Mouse (Mus musculus): ENCODE results near the gene Lypd4. TPM values are rescaled to one million over a fixed set of nuclear protein-coding genes. Genes with fewer than 3 reads are reported as not detected.
A peak's percentile ranks its signal among the peaks of the same experiment; 100 is the strongest.

The Lypd4 gene
- total and polyA plus RNA-seq, 3 experiments, result 0.11 TPM; not detected in 2

GRCm38 (mm10) chr7:24864156-24864555 is 5.6 kb downstream of the Lypd4 start:
- no peak for ATAC-seq (ENCODE audit: extremely low read depth, insufficient number of reproducible peaks, low FRiP score, poor library complexity, severe bottlenecking)
- Histone ChIP-seq H3K9me3 (replicated peaks) (no peaks in the 10 kb centered on the region), H3K27me3 (ENCODE audit: insufficient read depth, low read length) (peaks cover 25% of the 10 kb centered on the region), H3K4me1 (ENCODE audit: insufficient read depth, low read depth, low read length) (peaks cover 14% of the 10 kb centered on the region), H3K36me3 (replicated peaks) (no peaks in the 10 kb centered on the region), H3K4me3 (ENCODE audit: low read depth, low read length) (no peak overlapping the region)
- TF ChIP-seq TAL1 (conservative IDR thresholded peaks at IDR 0.05; ENCODE audit: low read depth, low read length), result no peak
- TF ChIP-seq GATA1 (IDR thresholded peaks at IDR 0.05; ENCODE audit: borderline replicate concordance, low read length), result no peak
- no peak for TF ChIP-seq POLR2AphosphoS5 (IDR thresholded peaks at IDR 0.05; ENCODE audit: insufficient replicate concordance, low read depth, low read length)
- no peak for TF ChIP-seq GATA2 (IDR thresholded peaks at IDR 0.05; ENCODE audit: borderline replicate concordance, low read depth, low read length)
- TF ChIP-seq CTCF (IDR thresholded peaks at IDR 0.05; ENCODE audit: low read depth, low read length), result no peak
- DNase-seq (ENCODE audit: low spot score), result no peak

- Histone ChIP-seq H3K4me3 (ENCODE audit: low read depth, low read length) (no peak overlapping the region), H3K9me3 (replicated peaks) (no peaks in the 10 kb centered on the region), H3K36me3 (replicated peaks) (no peaks in the 10 kb centered on the region), H3K27me3 (ENCODE audit: insufficient read depth, low read length) (peaks cover 28% of the 10 kb centered on the region), H3K4me1 (ENCODE audit: insufficient read depth, low read depth, low read length) (peaks cover 25% of the 10 kb centered on the region)
- TF ChIP-seq TAL1 (conservative IDR thresholded peaks at IDR 0.05; ENCODE audit: low read depth, low read length) (no peak), GATA1 (IDR thresholded peaks at IDR 0.05; ENCODE audit: borderline replicate concordance, low read length) (no peak), GATA2 (IDR thresholded peaks at IDR 0.05; ENCODE audit: borderline replicate concordance, low read depth, low read length) (no peak), CTCF (IDR thresholded peaks at IDR 0.05; ENCODE audit: low read depth, low read length) (no peak), POLR2AphosphoS5 (IDR thresholded peaks at IDR 0.05; ENCODE audit: insufficient replicate concordance, low read depth, low read length) (no peak)
- ATAC-seq (ENCODE audit: extremely low read depth, insufficient number of reproducible peaks, low FRiP score, poor library complexity, severe bottlenecking) (no peak), DNase-seq (ENCODE audit: low spot score) (no peak)
These were observed 6.9 kb downstream of the Lypd4 start for GRCm38 (mm10) chr7:24862853-24863252.

GRCm38 (mm10) chr7:24861913-24862312 is 7.8 kb downstream of the Lypd4 start, which contains the start of gene Gm9844:
Gene Gm9844, plus strand, starts transcription at chr7:24862213.
- H3K4me3 ChIP-seq (ENCODE audit: low read depth, low read length), result no peak within 1 kb of the TSS
- ATAC-seq (ENCODE audit: extremely low read depth, insufficient number of reproducible peaks, low FRiP score, poor library complexity, severe bottlenecking), result no peak
- no peaks in the 10 kb centered on the region for H3K36me3 ChIP-seq (replicated peaks)
- H3K9me3 ChIP-seq (replicated peaks), result no peaks in the 10 kb centered on the region
- H3K4me1 ChIP-seq (ENCODE audit: insufficient read depth, low read depth, low read length), result peaks cover 32% of the 10 kb centered on the region
- peaks cover 23% of the 10 kb centered on the region for H3K27me3 ChIP-seq (ENCODE audit: insufficient read depth, low read length)
- TF ChIP-seq CTCF (IDR thresholded peaks at IDR 0.05; ENCODE audit: low read depth, low read length), result no peak
- no peak for TF ChIP-seq GATA1 (IDR thresholded peaks at IDR 0.05; ENCODE audit: borderline replicate concordance, low read length)
- DNase-seq (ENCODE audit: low spot score), result no peak

- peaks cover 16% of the 10 kb centered on the region for H3K27me3 ChIP-seq (ENCODE audit: insufficient read depth, low read length)
- H3K9me3 ChIP-seq (replicated peaks), result 0 out of 2 replicates have a peak, but pooled peaks cover 2% of the 10 kb centered on the region
- TF ChIP-seq POLR2AphosphoS5 (IDR thresholded peaks at IDR 0.05; ENCODE audit: insufficient replicate concordance, low read depth, low read length) (no peak), GATA1 (IDR thresholded peaks at IDR 0.05; ENCODE audit: borderline replicate concordance, low read length) (no peak), CTCF (IDR thresholded peaks at IDR 0.05; ENCODE audit: low read depth, low read length) (no peak), TAL1 (conservative IDR thresholded peaks at IDR 0.05; ENCODE audit: low read depth, low read length) (peak; percentile 66), GATA2 (IDR thresholded peaks at IDR 0.05; ENCODE audit: borderline replicate concordance, low read depth, low read length) (no peak)
- H3K4me1 ChIP-seq (ENCODE audit: insufficient read depth, low read depth, low read length), result peaks cover 44% of the 10 kb centered on the region
- no peak overlapping the region for H3K4me3 ChIP-seq (ENCODE audit: low read depth, low read length)
- DNase-seq (ENCODE audit: low spot score) (no peak), ATAC-seq (ENCODE audit: extremely low read depth, insufficient number of reproducible peaks, low FRiP score, poor library complexity, severe bottlenecking) (peak; percentile 83)
- no peaks in the 10 kb centered on the region for H3K36me3 ChIP-seq (replicated peaks)
These were observed 10.5 kb downstream of the Lypd4 start for GRCm38 (mm10) chr7:24859234-24859633.

- Histone ChIP-seq H3K4me3 (ENCODE audit: low read depth, low read length) (no peak overlapping the region), H3K27me3 (ENCODE audit: insufficient read depth, low read length) (peaks cover 15% of the 10 kb centered on the region), H3K9me3 (replicated peaks) (0 out of 2 replicates have a peak, but pooled peaks cover 2% of the 10 kb centered on the region), H3K4me1 (ENCODE audit: insufficient read depth, low read depth, low read length) (peaks cover 67% of the 10 kb centered on the region), H3K36me3 (replicated peaks) (no peaks in the 10 kb centered on the region)
- no peak for ATAC-seq (ENCODE audit: extremely low read depth, insufficient number of reproducible peaks, low FRiP score, poor library complexity, severe bottlenecking)
- DNase-seq (ENCODE audit: low spot score), result no peak
- no peak for TF ChIP-seq TAL1 (conservative IDR thresholded peaks at IDR 0.05; ENCODE audit: low read depth, low read length)
- no peak for TF ChIP-seq CTCF (IDR thresholded peaks at IDR 0.05; ENCODE audit: low read depth, low read length)
- no peak for TF ChIP-seq GATA2 (IDR thresholded peaks at IDR 0.05; ENCODE audit: borderline replicate concordance, low read depth, low read length)
- no peak for TF ChIP-seq GATA1 (IDR thresholded peaks at IDR 0.05; ENCODE audit: borderline replicate concordance, low read length)
- TF ChIP-seq POLR2AphosphoS5 (IDR thresholded peaks at IDR 0.05; ENCODE audit: insufficient replicate concordance, low read depth, low read length), result no peak
These were observed 13.2 kb downstream of the Lypd4 start for GRCm38 (mm10) chr7:24856460-24857120.

- Histone ChIP-seq H3K4me1 (ENCODE audit: insufficient read depth, low read depth, low read length) (peaks cover 73% of the 10 kb centered on the region), H3K27me3 (ENCODE audit: insufficient read depth, low read length) (peaks cover 2% of the 10 kb centered on the region; the same call in 1 of the 2 replicates), H3K36me3 (replicated peaks) (no peaks in the 10 kb centered on the region), H3K4me3 (ENCODE audit: low read depth, low read length) (peak overlapping the region; percentile 59; the same call in 1 of the 2 replicates), H3K9me3 (replicated peaks) (0 out of 2 replicates have a peak, but pooled peaks cover 2% of the 10 kb centered on the region)
- DNase-seq (ENCODE audit: low spot score) (no peak), ATAC-seq (ENCODE audit: extremely low read depth, insufficient number of reproducible peaks, low FRiP score, poor library complexity, severe bottlenecking) (no peak)
- TF ChIP-seq POLR2AphosphoS5 (IDR thresholded peaks at IDR 0.05; ENCODE audit: insufficient replicate concordance, low read depth, low read length) (no peak), TAL1 (conservative IDR thresholded peaks at IDR 0.05; ENCODE audit: low read depth, low read length) (no peak), GATA1 (IDR thresholded peaks at IDR 0.05; ENCODE audit: borderline replicate concordance, low read length) (no peak), CTCF (IDR thresholded peaks at IDR 0.05; ENCODE audit: low read depth, low read length) (no peak), GATA2 (IDR thresholded peaks at IDR 0.05; ENCODE audit: borderline replicate concordance, low read depth, low read length) (no peak)
These were observed 16.0 kb downstream of the Lypd4 start for GRCm38 (mm10) chr7:24853695-24854094.

Measured in G1E (cell line).